Mouse (Mus musculus) retina, adult 2 months (tissue): ENCODE measurements around the gene Gm17555.
"Not testable (repeated sequence)": the region's sequence is repeated elsewhere in the genome, so short reads cannot be mapped to it uniquely, and the experiment has no call there.

ENCODE experiments used
- DNase-seq: peaks from one replicate; pipeline ENCODE4 v3.0.0-alpha.2; 2012; ENCODE audit warnings: low read depth, low spot score

The Gm17555 gene

GRCm38 (mm10) chr2:126214800-126215199 is at the start of gene Gm17555:
Gene Gm17555, plus strand, starts transcription at chr2:126215100.
- not testable (repeated sequence) for DNase-seq

- DNase-seq: no peak
These were observed 49.5 kb upstream of the Gm17555 start for GRCm38 (mm10) chr2:126165277-126166018.

GRCm38 (mm10) chr2:126166335-126166734 is 48.6 kb upstream of the Gm17555 start:
- no peak for DNase-seq

GRCm38 (mm10) chr2:126166848-126167617 is 47.9 kb upstream of the Gm17555 start:
- no peak for DNase-seq

- DNase-seq: no peak
These were observed 43.5 kb upstream of the Gm17555 start for GRCm38 (mm10) chr2:126171427-126171826.

GRCm38 (mm10) chr2:126191306-126191705 is 23.6 kb upstream of the Gm17555 start:
- no peak for DNase-seq

GRCm38 (mm10) chr2:126192129-126192528 is 22.8 kb upstream of the Gm17555 start:
- no peak for DNase-seq

- DNase-seq: no peak
These were observed 19.1 kb upstream of the Gm17555 start for GRCm38 (mm10) chr2:126195631-126196356.

- DNase-seq: no peak
These were observed 15.9 kb upstream of the Gm17555 start for GRCm38 (mm10) chr2:126198971-126199370.

- no peak for DNase-seq
These were observed 3.8 kb upstream of the Gm17555 start for GRCm38 (mm10) chr2:126211011-126211680.

- DNase-seq: no peak
These were observed 12.7 kb downstream of the Gm17555 start for GRCm38 (mm10) chr2:126227581-126227980.

- no peak for DNase-seq
These were observed 16.8 kb downstream of the Gm17555 start for GRCm38 (mm10) chr2:126231731-126232130.

- DNase-seq: no peak
These were observed 22.0 kb downstream of the Gm17555 start for GRCm38 (mm10) chr2:126236905-126237304.

- no peak for DNase-seq
These were observed 30.5 kb downstream of the Gm17555 start for GRCm38 (mm10) chr2:126245446-126245845.

GRCm38 (mm10) chr2:126248536-126248935 is 33.6 kb downstream of the Gm17555 start:
- no peak for DNase-seq

- DNase-seq: no peak
These were observed 37.3 kb downstream of the Gm17555 start for GRCm38 (mm10) chr2:126252211-126252610.
